Mouse (Mus musculus) neural tube, embryonic 13.5 days (tissue): Measurements from ENCODE around the gene Pou5f1. TPM values are rescaled to one million over a fixed set of nuclear protein-coding genes. Genes with fewer than 3 reads are reported as not detected.

Experiments used
- ATAC-seq: fragments of 200-750 bp; cut with Nextera tagmentation; 2 replicates; pipeline ENCODE4 v1.8.0; 2017; ENCODE audit warnings: low read depth, mild to moderate bottlenecking, moderate TSS enrichment, moderate library complexity
- H3K27ac ChIP-seq: fragments of 300-500 bp; sonication (generic); replicated peaks from 2 replicates; pipeline ENCODE4 v1.5.1; 2015; ENCODE audit warnings: moderate library complexity, mild to moderate bottlenecking, inconsistent platforms
- H3K27me3 ChIP-seq: fragments of 300-500 bp; sonication (generic); 2 replicates; pipeline ENCODE4 v1.6.1; 2015; ENCODE audit warnings: mild to moderate bottlenecking, inconsistent platforms
- H3K36me3 ChIP-seq: fragments of 300-500 bp; sonication (generic); 2 replicates; pipeline ENCODE4 v1.6.1; 2015; ENCODE audit warnings: mild to moderate bottlenecking, inconsistent platforms
- H3K4me1 ChIP-seq: fragments of 300-500 bp; sonication (generic); replicated peaks from 2 replicates; pipeline ENCODE4 v1.6.1; 2015; ENCODE audit warnings: inconsistent platforms
- H3K4me2 ChIP-seq: fragments of 300-500 bp; sonication (generic); 2 replicates; pipeline ENCODE4 v1.6.1; 2015; ENCODE audit warnings: inconsistent platforms, mild to moderate bottlenecking, moderate library complexity
- H3K4me3 ChIP-seq: fragments of 300-500 bp; sonication (generic); 2 replicates; pipeline ENCODE4 v1.5.1; 2015; ENCODE audit warnings: mild to moderate bottlenecking, inconsistent platforms
- H3K9ac ChIP-seq: fragments of 300-500 bp; sonication (generic); 2 replicates; pipeline ENCODE4 v1.6.1; 2015; ENCODE audit warnings: moderate library complexity, mild to moderate bottlenecking, inconsistent platforms
- H3K9me3 ChIP-seq: fragments of 300-500 bp; sonication (generic); 2 replicates; pipeline ENCODE4 v1.6.1; 2016; ENCODE audit warnings: inconsistent platforms
- WGBS: fragments of 180-500 bp; shearing (Covaris S2); methylation state at CpG from one replicate; pipeline ENCODE4 v1.1.7; 2015; 5-methylcytosine and 5-hydroxymethylcytosine counted together
- polyA plus RNA-seq: library from polyadenylated mRNA; unstranded; fragments of >200 nt; fragmentation: Nextera tagmentation; extraction: Ambion mirVana; gene quantifications from 2 replicates; pipeline ENCODE4 v1.2.1, GENCODE M21; 2015

The Pou5f1 gene
- polyA plus RNA-seq, 1 experiment from 2014 or later: not detected

DNA sequence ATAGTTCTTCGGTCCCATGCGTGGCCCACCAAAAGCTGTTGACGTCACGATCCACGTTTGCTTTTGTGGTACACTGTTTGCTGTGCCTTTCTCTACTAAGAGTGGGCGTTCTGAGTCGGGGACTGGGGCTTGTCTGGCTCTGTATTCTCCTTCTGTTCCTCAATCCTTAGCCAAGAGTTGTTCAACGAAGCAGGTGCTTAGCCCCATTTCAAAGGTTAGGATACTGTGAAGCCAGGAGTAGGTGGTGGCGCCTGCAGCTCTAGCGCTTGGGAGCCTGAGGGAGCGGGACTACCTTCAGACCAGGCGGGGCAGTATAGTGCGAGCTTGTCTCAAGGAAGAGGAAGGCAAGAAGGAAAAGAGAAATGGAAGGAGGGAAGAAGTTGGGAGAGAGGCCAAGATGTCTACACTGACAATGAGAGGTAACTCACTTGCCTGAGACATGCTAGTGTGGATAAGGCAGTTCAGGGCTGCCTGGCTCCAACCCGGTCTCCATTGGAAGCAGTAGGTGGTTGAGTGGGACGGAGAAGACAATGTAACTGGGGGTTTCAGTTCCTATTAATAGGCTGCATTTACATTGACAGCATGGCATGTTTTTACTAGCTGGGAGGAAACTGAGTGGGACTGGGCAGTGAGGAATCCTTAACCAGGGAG lies 37.1 kb downstream of the Pou5f1 start:
- WGBS: 79% methylated on average over 15 of the region's 15 CpGs
- Histone ChIP-seq H3K9ac (peak overlapping the region; percentile 12; the same call in 1 of the 2 replicates), H3K9me3 (no peaks in the 10 kb centered on the region), H3K27ac (0 out of 2 replicates have a peak overlapping the region, but pooled peaks have one; percentile 18), H3K4me3 (no peak overlapping the region), H3K4me1 (peaks cover 27% of the 10 kb centered on the region), H3K27me3 (no peaks in the 10 kb centered on the region), H3K4me2 (peak overlapping the region; percentile 31), H3K36me3 (no peaks in the 10 kb centered on the region)
- ATAC-seq: no peak

DNA sequence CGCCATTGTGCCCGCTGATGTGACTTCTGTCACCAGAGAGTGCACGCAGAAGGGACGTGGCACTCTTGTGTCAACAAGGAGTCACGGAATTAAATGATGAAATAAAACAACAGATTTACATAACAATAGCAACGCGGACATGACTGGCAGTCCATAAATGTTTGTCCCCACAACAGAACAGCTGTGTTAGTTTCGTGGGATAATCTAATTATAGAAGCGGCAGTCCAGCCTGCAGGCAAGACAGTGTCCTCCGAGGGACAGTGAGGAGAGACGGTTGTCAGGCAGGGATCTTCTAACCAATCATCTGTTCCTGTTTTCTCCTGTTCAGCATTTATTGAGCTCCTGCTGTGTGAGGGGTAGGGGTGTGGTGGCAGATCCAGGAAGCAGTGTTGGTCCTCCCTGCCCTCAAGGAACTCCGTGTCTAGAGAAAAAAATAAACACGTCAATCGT lies 37.6 kb downstream of the Pou5f1 start:
- no peak for ATAC-seq
- Histone ChIP-seq H3K27ac (0 out of 2 replicates have a peak overlapping the region, but pooled peaks have one; percentile 18), H3K4me2 (peak overlapping the region; percentile 31), H3K27me3 (no peaks in the 10 kb centered on the region), H3K4me3 (no peak overlapping the region), H3K9me3 (no peaks in the 10 kb centered on the region), H3K36me3 (no peaks in the 10 kb centered on the region), H3K9ac (peak overlapping the region; percentile 12; the same call in 1 of the 2 replicates), H3K4me1 (peaks cover 27% of the 10 kb centered on the region)
- 21% methylated on average over 14 of the region's 14 CpGs for WGBS

DNA sequence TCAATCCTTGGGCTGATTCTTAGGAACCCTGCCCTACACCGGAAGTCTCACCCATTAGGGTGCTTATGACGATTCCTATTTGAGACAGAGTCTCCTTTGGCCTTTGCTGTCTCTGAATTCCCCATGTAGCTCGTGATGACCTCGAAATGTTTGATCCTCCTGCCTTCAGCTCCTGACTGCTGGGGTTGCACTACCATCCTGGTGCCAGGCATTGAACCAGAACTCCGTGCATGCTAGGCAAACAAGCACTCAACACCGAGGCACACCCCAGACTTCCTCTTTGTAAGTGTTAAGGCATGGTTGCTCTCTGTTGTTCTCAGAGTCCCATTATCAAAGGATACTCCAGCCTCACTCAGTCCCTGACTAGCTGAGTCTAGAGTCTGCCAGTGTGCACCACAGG lies 38.2 kb downstream of the Pou5f1 start:
- Histone ChIP-seq H3K27ac (no peak overlapping the region), H3K4me2 (no peak overlapping the region), H3K36me3 (no peaks in the 10 kb centered on the region), H3K4me3 (no peak overlapping the region), H3K9me3 (no peaks in the 10 kb centered on the region), H3K4me1 (peaks cover 27% of the 10 kb centered on the region), H3K27me3 (no peaks in the 10 kb centered on the region), H3K9ac (no peak overlapping the region)
- ATAC-seq: no peak
- 86% methylated on average over 6 of the region's 6 CpGs for WGBS

DNA sequence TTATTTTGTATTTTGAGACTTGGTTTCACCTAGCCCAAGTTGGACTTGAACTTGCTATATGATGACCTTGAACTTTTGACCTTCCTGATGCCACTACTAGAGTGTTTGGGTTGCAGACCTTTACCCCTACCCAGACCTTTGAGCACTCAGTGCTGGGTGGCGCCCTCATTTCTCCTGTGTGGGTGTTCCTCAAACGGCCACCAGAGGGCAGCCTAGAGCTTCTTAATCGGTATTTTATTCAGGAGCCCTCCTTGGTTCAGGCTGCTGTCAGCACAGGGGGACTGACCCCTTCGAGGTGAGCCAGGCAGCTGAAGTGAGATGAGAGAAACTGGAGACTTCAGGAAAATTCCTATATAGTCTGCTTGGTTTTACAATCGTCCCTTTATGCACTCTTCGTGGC lies 38.9 kb downstream of the Pou5f1 start:
- WGBS: 29% methylated on average over 6 of the region's 6 CpGs
- H3K4me2 ChIP-seq: no peak overlapping the region
- H3K27ac ChIP-seq: no peak overlapping the region
- H3K9me3 ChIP-seq: no peaks in the 10 kb centered on the region
- no peak overlapping the region for H3K4me3 ChIP-seq
- H3K4me1 ChIP-seq: peaks cover 27% of the 10 kb centered on the region
- no peak overlapping the region for H3K9ac ChIP-seq
- no peaks in the 10 kb centered on the region for H3K27me3 ChIP-seq
- H3K36me3 ChIP-seq: no peaks in the 10 kb centered on the region
- peak; percentile 41; the same call in 1 of the 2 replicates for ATAC-seq

GRCm38 (mm10) chr17:35547465-35547864 lies 41.6 kb downstream of the Pou5f1 start:
- Histone ChIP-seq H3K4me2 (no peak overlapping the region), H3K4me3 (no peak overlapping the region), H3K9ac (no peak overlapping the region), H3K9me3 (no peaks in the 10 kb centered on the region), H3K36me3 (no peaks in the 10 kb centered on the region), H3K27me3 (no peaks in the 10 kb centered on the region), H3K4me1 (peaks cover 27% of the 10 kb centered on the region), H3K27ac (no peak overlapping the region)
- 54% methylated on average over 2 of the region's 2 CpGs for WGBS
- no peak for ATAC-seq

DNA sequence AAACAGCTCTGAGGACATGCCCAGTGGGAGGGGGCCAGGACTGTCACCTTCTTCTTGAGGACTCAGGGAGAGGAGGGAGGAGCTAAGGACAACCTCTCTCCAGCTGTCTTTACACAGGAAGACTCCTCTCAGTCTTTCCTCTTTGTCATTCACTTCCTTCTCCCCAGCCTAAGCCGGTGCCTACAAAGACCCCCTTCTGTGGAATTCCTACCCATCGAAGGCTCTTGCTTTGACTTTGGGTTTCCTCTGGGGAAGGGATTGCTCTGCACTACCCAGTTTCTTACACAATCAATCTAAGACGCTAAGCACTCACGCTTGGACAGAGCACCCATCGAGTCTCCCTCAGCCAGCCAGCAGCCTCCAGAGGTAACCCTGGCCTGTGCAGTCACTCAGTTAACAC lies 42.8 kb downstream of the Pou5f1 start:
- Histone ChIP-seq H3K36me3 (no peaks in the 10 kb centered on the region), H3K4me3 (no peak overlapping the region), H3K9ac (no peak overlapping the region), H3K27ac (no peak overlapping the region), H3K9me3 (no peaks in the 10 kb centered on the region), H3K4me1 (peaks cover 18% of the 10 kb centered on the region; the same call in 1 of the 2 replicates), H3K27me3 (no peaks in the 10 kb centered on the region), H3K4me2 (no peak overlapping the region)
- ATAC-seq: no peak
- 18% methylated on average over 5 of the region's 5 CpGs for WGBS

GRCm38 (mm10) chr17:35549437-35550142 lies 43.8 kb downstream of the Pou5f1 start:
- WGBS: 62% methylated on average over 15 of the region's 15 CpGs
- Histone ChIP-seq H3K4me2 (no peak overlapping the region), H3K27ac (no peak overlapping the region)

DNA sequence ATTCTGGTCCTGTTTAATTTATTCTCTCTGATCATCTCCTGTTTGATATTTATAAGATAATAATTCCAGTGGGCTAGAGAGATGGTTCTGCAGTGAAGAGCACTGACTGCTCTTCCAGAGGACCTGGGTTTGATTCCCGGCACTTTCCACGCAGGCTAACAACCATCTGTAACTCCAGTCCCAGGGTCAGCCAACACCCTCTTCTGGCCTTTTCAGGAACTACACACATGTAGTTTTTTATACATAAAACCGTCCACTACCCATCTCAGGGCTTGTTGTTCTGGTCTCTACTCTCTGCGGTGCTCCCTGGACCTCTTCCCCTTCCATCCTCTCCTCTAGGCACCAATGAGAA lies 44.3 kb downstream of the Pou5f1 start:
- H3K27ac ChIP-seq: no peak overlapping the region
- H3K4me2 ChIP-seq: no peak overlapping the region
- H3K4me1 ChIP-seq: peaks cover 13% of the 10 kb centered on the region; the same call in 1 of the 2 replicates
- H3K9me3 ChIP-seq: no peaks in the 10 kb centered on the region
- ATAC-seq: no peak
- WGBS: 95% methylated on average over 4 of the region's 4 CpGs
- no peak overlapping the region for H3K4me3 ChIP-seq
- no peaks in the 10 kb centered on the region for H3K36me3 ChIP-seq
- H3K27me3 ChIP-seq: no peaks in the 10 kb centered on the region
- H3K9ac ChIP-seq: no peak overlapping the region

More at GRCm38 (mm10) chr17:35549437-35550142, 43.8 kb downstream of the Pou5f1 start:
- no peak overlapping the region for H3K9ac ChIP-seq
- no peaks in the 10 kb centered on the region for H3K36me3 ChIP-seq
- peaks cover 13% of the 10 kb centered on the region; the same call in 1 of the 2 replicates for H3K4me1 ChIP-seq
- no peak for ATAC-seq
- H3K9me3 ChIP-seq: no peaks in the 10 kb centered on the region
- no peaks in the 10 kb centered on the region for H3K27me3 ChIP-seq
- H3K4me3 ChIP-seq: no peak overlapping the region

DNA sequence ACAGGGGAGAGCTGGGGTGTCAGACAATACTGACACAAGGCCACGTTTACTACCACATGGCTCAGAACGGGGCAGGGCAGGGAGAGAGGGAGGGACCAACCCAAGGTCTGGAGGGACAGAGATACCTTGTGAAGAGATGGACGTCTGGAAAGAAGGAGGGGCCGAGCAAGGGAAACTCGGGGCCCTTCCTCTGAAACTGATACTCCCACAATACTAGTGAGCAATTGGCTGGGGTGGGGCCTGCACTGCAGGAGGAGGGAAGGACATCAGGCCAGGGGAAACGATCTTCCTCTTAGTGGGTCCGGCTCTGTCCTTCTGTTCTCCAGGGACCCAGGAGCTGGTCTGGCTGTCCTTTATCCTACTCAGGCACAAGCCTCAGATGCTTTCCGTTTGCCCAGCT lies 45.1 kb downstream of the Pou5f1 start:
- WGBS: 49% methylated on average over 8 of the region's 8 CpGs
- no peak for ATAC-seq
- peaks cover 13% of the 10 kb centered on the region; the same call in 1 of the 2 replicates for H3K4me1 ChIP-seq
- no peak overlapping the region for H3K4me3 ChIP-seq
- no peak overlapping the region for H3K4me2 ChIP-seq
- no peak overlapping the region for H3K9ac ChIP-seq
- no peaks in the 10 kb centered on the region for H3K36me3 ChIP-seq
- no peak overlapping the region for H3K27ac ChIP-seq
- H3K9me3 ChIP-seq: no peaks in the 10 kb centered on the region
- H3K27me3 ChIP-seq: no peaks in the 10 kb centered on the region

GRCm38 (mm10) chr17:35551881-35552414 lies 46.1 kb downstream of the Pou5f1 start, which contains the start of gene Cdsn:
Cdsn (plus strand) TSS chr17:35552128.
- Histone ChIP-seq H3K36me3 (no peaks in the 10 kb centered on the region), H3K27ac (no peak within 1 kb of the TSS), H3K9ac (no peak within 1 kb of the TSS), H3K4me2 (no peak within 1 kb of the TSS), H3K4me1 (peaks cover 4% of the 10 kb centered on the region; the same call in 1 of the 2 replicates), H3K4me3 (no peak within 1 kb of the TSS), H3K9me3 (no peaks in the 10 kb centered on the region), H3K27me3 (no peaks in the 10 kb centered on the region)
- 80% methylated on average over 10 of the region's 10 CpGs for WGBS
- no peak for ATAC-seq

DNA sequence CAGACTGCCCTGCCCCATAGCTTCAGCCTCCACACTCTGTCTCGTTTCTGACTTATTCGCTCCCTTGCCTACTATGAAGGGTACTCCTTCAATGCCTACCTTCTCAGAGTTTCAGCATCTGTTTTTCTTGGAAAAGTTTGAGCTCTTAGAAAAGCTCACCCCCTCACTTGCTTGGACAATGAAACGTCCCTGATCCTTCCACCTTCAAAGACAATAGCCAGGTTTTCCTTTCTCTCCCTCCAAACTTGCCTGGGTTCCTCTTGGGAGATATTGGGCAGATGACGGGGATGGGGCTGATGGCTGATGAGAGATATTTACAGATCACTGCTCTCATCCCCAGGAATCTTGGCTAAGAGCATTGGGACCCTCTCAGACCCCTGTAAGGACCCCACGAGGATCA lies 48.5 kb downstream of the Pou5f1 start:
- WGBS: 87% methylated on average over 5 of the region's 5 CpGs
- no peak for ATAC-seq

GRCm38 (mm10) chr17:35554761-35555397 lies 49.1 kb downstream of the Pou5f1 start:
- Histone ChIP-seq H3K4me2 (no peak overlapping the region), H3K9me3 (no peaks in the 10 kb centered on the region), H3K9ac (no peak overlapping the region), H3K27me3 (no peaks in the 10 kb centered on the region), H3K27ac (no peak overlapping the region), H3K36me3 (no peaks in the 10 kb centered on the region), H3K4me3 (no peak overlapping the region), H3K4me1 (no peaks in the 10 kb centered on the region)
- no peak for ATAC-seq
- WGBS: 91% methylated on average over 18 of the region's 18 CpGs

More for the DNA sequence above, 48.5 kb downstream of the Pou5f1 start:
- H3K4me3 ChIP-seq: no peak overlapping the region
- H3K9me3 ChIP-seq: no peaks in the 10 kb centered on the region
- no peaks in the 10 kb centered on the region for H3K4me1 ChIP-seq
- H3K27ac ChIP-seq: no peak overlapping the region
- H3K4me2 ChIP-seq: no peak overlapping the region
- no peaks in the 10 kb centered on the region for H3K27me3 ChIP-seq
- H3K36me3 ChIP-seq: no peaks in the 10 kb centered on the region
- H3K9ac ChIP-seq: no peak overlapping the region
